Mouse (Mus musculus) MEL (cell line): ENCODE results near the gene Tspan18.

Experiments
- POLR2A ChIP-seq, 2 experiments: IDR thresholded peaks; 2 replicates each; pipeline ENCODE4 v1.6.1; 2011 to 2012; ENCODE audit warnings: low read length in 2 of 2, mild to moderate bottlenecking in 2 of 2, control low read depth in 1 of 2, improper control_type of control experiment in 1 of 2, low read depth in 1 of 2, moderate library complexity in 1 of 2; ENCODE audit not compliant: control insufficient read depth in 1 of 2, insufficient read depth in 1 of 2, poor library complexity in 1 of 2
- USF1 ChIP-seq: IDR thresholded peaks from 2 replicates; pipeline ENCODE4 v1.6.1; 2014; ENCODE audit warnings: low read depth, mild to moderate bottlenecking, inconsistent platforms, low read length, improper control_type of control experiment, moderate library complexity
- ZC3H11A ChIP-seq: IDR thresholded peaks from 2 replicates; pipeline ENCODE4 v1.6.1; 2012; ENCODE audit warnings: low read depth, mild to moderate bottlenecking, inconsistent platforms, low read length, improper control_type of control experiment

GRCm38 (mm10) chr2:93269611-93270010, 64.7 kb downstream of the Tspan18 start:
- no peak for TF ChIP-seq ZC3H11A
- TF ChIP-seq POLR2A (IDR thresholded peaks at IDR 0.05; ENCODE audit: control insufficient read depth in 1 of 2, insufficient read depth in 1 of 2, low read depth in 1 of 2, low read length in 2 of 2, poor library complexity in 1 of 2) = no peak
- TF ChIP-seq USF1 = no peak
